Mouse (Mus musculus): ENCODE measurements at regions not wholly inside any gene's neighbourhood (a gene's known extent, or its start where the extent isn't known, plus 50 kb on each side); places are given as distances from the start of the nearest gene placed in this dataset.
A peak's percentile ranks its signal among the peaks of the same experiment; 100 is the strongest.

DNA sequence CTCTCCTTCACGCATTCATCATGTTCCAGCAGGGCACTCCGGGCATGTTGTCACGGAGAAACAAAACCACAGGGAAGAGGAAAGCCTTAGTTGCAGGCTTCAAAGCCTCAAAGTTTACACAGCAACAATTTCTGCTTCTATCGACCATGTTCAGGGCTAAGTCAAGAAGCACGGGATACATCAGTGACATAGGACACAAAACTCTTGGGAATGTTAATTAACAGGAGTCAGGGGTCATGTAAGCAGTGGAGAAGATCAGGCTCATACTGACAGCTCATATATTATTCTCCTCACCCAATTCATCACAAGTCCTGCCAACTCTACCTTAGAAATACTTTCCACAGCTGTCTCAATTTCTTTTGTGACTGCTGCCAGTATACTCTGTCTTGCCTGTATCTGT lies 133.0 kb upstream of the Btbd3 start:
- DNase-seq (ENCODE audit: low spot score): no peak

DNA sequence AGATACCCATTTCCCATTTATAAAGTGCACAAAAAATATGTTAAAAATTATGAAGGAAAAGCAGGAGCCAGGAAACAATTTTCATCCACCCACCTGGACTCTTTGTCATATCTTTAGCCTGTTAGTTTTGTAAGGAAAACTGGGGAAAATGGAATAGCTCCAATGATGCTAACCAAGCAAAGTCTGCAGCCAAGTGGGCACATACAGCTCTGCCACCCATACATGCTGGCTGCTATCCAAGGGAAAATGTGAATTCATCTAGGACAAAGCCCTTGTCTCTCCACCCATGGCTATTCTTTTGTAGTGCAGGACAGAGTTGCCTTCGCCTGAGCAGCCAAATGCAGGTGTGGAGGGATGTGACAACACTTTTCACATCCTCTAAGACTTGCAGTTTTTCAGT lies 135.5 kb upstream of the Btbd3 start:
- DNase-seq (ENCODE audit: low spot score): no peak

DNA sequence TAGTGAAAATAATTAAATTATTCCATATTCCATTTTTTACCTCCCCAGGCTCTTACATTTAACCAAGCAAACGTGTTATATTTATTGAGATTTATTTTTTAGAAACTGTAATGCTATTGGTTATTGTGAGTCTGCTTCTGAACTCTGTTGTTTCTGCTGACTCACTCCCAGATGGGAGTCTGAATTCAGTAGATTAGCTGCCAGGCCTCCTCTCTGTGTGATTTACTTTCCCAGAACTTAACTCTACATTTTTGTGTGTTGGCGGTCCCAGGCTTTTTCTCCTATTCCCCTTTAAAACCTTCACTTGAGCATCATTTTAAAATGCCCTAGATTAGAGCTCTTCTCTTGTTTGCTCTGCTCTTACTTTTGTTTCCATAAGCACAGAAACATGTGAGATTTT lies 136.2 kb upstream of the Btbd3 start:
- no peak for DNase-seq (ENCODE audit: low spot score)

GRCm38 (mm10) chr2:138099777-138100176 lies 156.6 kb upstream of the Btbd3 start:
- no peak for DNase-seq (ENCODE audit: low spot score)

DNA sequence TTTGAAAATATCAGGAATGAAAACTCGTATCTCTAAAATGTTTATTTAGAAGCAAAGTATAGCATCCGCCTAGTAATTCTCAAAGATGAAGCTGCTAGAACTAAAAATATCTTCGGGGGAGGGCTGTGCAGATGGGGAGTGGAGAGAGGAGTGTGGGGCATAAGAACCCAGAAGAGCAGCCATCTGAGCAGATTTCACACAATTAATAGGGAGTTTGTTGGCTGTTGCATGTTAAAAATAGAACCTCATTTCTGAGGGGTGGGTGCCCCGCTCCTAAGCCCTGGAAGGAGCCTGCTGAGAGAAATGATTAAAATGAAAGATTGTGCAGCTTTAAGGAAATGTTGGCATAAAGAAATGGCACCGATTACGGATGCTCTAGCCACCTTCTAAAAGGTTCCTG lies 171.0 kb upstream of the Btbd3 start:
- no peak for DNase-seq (ENCODE audit: low spot score)

- DNase-seq (ENCODE audit: low spot score): no peak
Observed at GRCm38 (mm10) chr2:138084564-138085283, 171.6 kb upstream of the Btbd3 start.

GRCm38 (mm10) chr2:138074020-138074613 lies 182.2 kb upstream of the Btbd3 start:
- DNase-seq (ENCODE audit: low spot score): no peak

GRCm38 (mm10) chr2:138072165-138072728 lies 184.1 kb upstream of the Btbd3 start:
- DNase-seq (ENCODE audit: low spot score): no peak

DNA sequence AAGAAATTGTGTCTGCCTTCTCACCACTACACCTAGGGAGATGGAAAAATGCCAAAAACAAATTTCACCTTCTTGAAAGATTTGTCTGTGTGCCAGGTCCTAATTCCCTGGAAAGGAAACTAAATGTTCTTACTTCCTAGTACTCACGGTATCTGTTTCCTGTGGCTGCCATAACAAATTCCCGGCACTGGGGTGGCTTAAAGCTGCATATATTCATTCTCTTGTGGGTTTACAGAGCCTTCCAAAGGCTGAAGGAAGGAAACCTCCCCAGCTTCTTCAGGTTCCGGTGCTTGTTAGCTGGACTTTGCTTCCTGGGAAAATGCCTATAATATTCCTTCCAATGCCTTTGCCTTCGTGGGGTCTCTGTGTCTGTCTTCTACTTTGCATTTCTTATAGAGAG lies 203.3 kb upstream of the Btbd3 start:
- DNase-seq (ENCODE audit: low spot score): no peak

- no peak for DNase-seq (ENCODE audit: low spot score)
Observed at GRCm38 (mm10) chr2:138048341-138048740, 208.0 kb upstream of the Btbd3 start.

DNA sequence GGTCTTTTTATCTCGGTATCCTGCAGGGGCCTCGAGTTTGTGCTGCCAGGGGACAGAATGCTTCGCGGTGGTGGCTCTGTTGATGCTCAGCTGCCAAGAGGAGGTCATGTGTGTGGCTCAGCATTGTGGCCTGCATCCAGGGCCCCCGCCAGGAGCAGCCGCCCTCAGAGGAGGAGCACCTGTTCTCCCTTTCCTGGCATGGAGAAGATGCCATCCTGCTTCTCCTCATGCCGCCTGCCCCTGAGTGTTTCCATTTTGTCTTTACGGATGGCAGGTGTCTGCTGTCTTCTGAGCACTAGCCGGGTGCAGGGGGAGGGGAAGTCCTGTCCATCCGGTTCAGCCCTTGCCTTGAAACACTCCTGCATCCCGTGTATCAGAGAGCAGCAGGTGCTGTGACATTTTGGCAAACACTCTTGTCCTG lies 208.6 kb upstream of the Btbd3 start:
- no peak for DNase-seq (ENCODE audit: low spot score)

GRCm38 (mm10) chr2:138047361-138047760 lies 209.0 kb upstream of the Btbd3 start:
- DNase-seq (ENCODE audit: low spot score): no peak

DNA sequence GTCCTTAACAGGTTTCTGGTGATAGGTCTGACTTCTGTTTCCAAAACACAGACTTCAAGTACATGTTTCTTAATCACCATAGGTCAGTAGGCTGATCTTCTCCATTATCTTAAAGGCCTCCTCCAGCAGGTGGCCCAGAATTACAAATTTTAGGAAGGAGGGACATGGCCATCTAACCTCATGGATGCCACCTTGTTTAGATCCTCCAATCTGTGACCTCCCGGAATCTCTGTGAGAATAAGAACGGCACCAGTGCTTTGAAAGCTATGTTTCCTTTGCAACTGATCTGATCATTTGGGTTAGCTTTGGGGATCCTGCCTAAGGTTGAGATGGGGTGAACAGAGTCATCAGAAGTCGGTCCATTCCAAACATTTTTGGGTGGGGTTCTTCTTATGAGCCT lies 209.4 kb upstream of the Btbd3 start:
- DNase-seq (ENCODE audit: low spot score): no peak

GRCm38 (mm10) chr2:138045933-138046642 lies 210.3 kb upstream of the Btbd3 start:
- DNase-seq (ENCODE audit: low spot score): no peak

- DNase-seq (ENCODE audit: low spot score): no peak
Observed at GRCm38 (mm10) chr2:138040706-138041105, 215.7 kb upstream of the Btbd3 start.

DNA sequence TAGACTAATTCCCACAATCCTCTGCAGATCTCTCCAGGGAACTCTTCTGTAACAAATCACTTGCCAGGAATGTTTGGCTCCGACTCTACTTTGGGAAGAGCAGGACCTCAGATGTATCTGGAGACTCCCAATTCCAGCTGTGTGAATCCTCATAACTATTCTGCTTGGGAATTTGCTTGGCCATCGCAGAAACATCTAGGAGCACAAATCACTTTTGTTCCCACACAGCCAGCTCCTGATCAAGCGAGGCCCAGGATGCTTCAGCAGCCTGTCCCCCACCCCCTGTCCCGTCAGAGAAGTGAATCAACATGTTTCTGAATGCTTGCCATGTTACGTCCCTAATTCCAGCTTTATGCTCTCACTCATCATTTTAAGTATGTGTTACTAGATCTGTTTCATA lies 216.1 kb upstream of the Btbd3 start:
- no peak for DNase-seq (ENCODE audit: low spot score)

DNA sequence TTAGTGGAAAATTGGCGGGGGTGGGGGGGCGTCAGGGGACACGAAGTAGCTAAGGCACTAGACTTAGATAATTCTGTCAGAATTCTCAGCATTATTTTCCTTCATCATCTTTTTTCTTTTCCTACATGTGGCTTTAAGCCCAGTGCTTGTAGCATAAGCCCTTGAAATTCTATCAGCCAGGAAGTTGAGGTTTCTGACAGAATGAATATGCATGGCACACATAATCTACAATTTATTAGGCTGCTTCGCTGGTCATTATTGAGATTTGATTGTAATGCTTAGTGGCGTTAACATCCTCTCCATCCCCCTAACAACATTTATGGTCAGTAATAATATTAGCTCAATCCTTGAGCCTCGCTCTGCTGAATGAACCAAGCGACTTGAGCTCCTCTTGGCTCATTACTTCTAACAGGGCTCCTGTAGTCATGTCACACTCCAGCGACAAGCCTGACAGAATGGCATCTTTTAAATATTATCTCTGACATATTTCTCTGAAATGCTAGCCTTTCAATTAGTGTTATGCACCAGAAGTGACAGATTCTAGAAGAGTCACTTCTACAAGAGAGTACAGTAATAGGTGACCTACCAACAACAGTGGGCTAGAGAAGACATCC lies 222.1 kb upstream of the Btbd3 start:
- no peak for DNase-seq (ENCODE audit: low spot score)

DNA sequence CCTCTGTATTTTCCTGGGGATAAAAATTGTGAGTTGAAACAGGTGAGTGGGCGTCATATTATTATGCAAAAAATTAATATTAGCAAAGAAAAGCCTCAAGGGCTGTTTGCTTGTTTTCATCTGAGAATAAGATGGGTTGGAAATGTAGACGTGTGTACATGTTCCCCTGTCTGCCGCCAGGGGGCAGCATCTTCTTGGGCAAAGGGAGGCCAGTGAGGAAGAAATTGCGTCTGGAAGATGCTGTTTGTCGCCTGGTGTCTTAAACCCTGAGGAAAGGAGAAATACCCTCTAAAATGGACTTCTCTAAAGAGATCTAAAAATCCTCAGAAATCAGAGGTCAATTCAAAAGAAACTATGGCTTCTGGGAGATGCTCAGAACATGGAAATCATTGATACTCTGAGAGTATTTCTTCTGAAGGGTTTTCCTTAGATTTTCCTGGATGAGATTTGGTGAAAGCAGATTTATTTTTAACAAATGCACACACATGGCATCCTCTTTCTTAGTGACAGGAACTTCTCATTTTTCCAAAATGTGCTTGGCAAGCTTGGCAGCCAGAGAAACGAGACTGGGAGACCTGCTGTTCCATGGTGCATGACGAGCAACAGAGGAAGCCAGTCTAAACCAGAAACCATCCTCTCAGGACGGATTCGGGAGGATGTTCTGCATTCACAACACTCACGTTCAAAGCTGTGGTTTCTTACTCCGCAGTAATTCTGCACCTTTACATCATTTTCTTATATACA lies 222.8 kb upstream of the Btbd3 start:
- peak; percentile 19 for DNase-seq (ENCODE audit: low spot score)

DNA sequence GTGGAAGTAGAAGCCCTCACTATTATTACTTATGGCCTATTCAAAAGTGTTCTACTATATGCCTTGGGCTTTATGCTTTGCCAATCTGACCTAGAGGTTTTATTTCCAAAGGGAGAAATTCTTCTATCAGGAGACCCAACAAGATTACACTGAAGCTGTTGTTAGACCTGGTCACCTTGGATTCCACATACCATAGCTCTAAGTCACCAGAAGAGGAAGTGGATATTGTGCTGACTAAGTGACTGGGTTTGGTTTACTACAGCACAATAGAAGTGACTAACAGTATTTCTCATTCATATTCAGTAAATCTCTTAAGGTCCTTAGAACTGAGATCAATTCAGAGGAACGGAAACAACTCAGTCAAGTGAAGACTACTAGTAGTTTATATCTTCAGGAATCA lies 229.0 kb upstream of the Btbd3 start:
- DNase-seq (ENCODE audit: low spot score): no peak

GRCm38 (mm10) chr2:138023558-138023957 lies 232.8 kb upstream of the Btbd3 start:
- DNase-seq (ENCODE audit: low spot score): no peak

DNA sequence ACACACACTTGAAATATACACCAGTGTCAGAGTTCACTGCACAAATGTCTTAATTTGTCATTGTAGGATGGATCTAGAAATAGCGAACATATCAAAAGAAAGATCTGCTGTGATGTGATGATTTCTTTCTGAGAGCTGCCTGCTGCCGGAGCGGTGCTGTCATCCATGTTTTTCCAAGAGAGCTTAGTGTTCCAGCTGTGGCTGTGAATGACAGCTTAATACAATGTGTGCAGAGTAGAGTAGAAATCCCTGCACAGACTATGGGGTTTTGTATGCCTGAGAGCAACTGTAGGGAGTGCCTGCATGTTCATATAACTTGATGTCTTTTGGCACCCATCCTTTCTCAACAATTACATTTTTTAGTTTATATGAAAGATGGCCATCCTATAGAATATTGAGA lies 274.6 kb upstream of the Btbd3 start:
- no peak for DNase-seq (ENCODE audit: low spot score)

GRCm38 (mm10) chr2:137977767-137978166 lies 278.6 kb upstream of the Btbd3 start:
- DNase-seq (ENCODE audit: low spot score): no peak

All from c-Kit-positive CD71-positive TER-119-positive erythroid progenitor cells, embryonic 14.5 days (primary cell).